Mouse (Mus musculus) megakaryocyte, adult 5-6 weeks (primary cell): Measurements from ENCODE around the gene Bex1. TPM values are rescaled to one million over a fixed set of nuclear protein-coding genes. Genes with fewer than 3 reads are reported as not detected.

Source experiments
- ATAC-seq: 2 replicates; pipeline ENCODE4 v1.8.0; 2016; ENCODE audit warnings: mild to moderate bottlenecking, inconsistent platforms; ENCODE audit not compliant: poor library complexity, severe bottlenecking
- total RNA-seq, 2 experiments: library from RNA; stranded (forward) in 1 of 2; stranded (reverse) in 1 of 2; fragments of 153-499, 151-499 nt in 1 of 2; fragments of 221-1000, 200-1000 nt in 1 of 2; gene quantifications; 2 replicates each; pipeline versions ENCODE4 v1.2.3 to v1.2.4; 2015 to 2017

The Bex1 gene
- total RNA-seq, 2 experiments from 2014 or later, result not detected

DNA sequence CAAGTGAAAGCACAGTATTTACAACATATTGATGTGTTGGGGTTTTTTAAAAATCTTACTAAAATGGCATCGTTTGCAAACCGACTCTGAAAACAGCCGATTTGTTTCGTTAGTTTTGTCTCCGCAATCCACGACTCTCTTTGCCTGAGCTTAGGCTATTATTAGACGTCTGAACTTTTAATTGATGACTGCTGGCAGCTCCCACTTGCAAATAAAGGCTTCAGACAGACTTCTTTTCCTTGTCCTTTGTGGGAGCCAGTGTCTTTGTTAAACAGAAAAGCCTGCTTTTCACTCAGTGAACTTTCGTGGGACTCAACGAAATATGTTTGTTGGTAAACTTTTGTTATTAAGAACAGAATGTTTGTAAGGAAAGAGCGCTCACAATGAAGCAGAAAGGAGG, 42.5 kb downstream of the Bex1 start:
- no peak for ATAC-seq

GRCm38 (mm10) chrX:136172118-136172551, 43.2 kb downstream of the Bex1 start, which contains the start of gene Tceal8:
Tceal8 (minus strand) TSS chrX:136172342.
- ATAC-seq, result peak; percentile 96

GRCm38 (mm10) chrX:136171189-136172117, 43.9 kb downstream of the Bex1 start:
- ATAC-seq, result peak; percentile 63

- ATAC-seq, result no peak
Measured at GRCm38 (mm10) chrX:136170625-136171024, 44.7 kb downstream of the Bex1 start.

Other genes starting within 250 kb of the Bex1 start
- gene Arxes2, start 221.7 kb downstream of the Bex1 start, total RNA-seq (2015), result not detected in 2 replicates
- gene Arxes2, start 221.7 kb downstream of the Bex1 start, total RNA-seq (2017), result not detected in 2 replicates
- 0.16 TPM in 1 of 2 replicates, not detected in the other for gene Arxes1, start 182.1 kb downstream of the Bex1 start, total RNA-seq (2015)
- gene Arxes1, start 182.1 kb downstream of the Bex1 start, total RNA-seq (2017), result not detected in 2 replicates
- not detected in 2 replicates for gene Bex2, start 147.3 kb downstream of the Bex1 start, total RNA-seq (2015)
- 0.65 TPM in 1 of 2 replicates, not detected in the other for gene Bex2, start 147.3 kb downstream of the Bex1 start, total RNA-seq (2017)
- gene Nxf3, start 130.3 kb downstream of the Bex1 start, total RNA-seq (2015), result not detected in 2 replicates
- gene Nxf3, start 130.3 kb downstream of the Bex1 start, total RNA-seq (2017), result not detected in 2 replicates
- gene Bex4, start 76.5 kb downstream of the Bex1 start, total RNA-seq (2015), result 0.58 and 0.62 TPM in 2 replicates
- gene Bex4, start 76.5 kb downstream of the Bex1 start, total RNA-seq (2017), result 2.0 and 2.1 TPM in 2 replicates
- 20.6 and 26.5 TPM in 2 replicates for gene Tceal8, start 43.2 kb downstream of the Bex1 start, total RNA-seq (2015)
- 34.4 and 39.0 TPM in 2 replicates for gene Tceal8, start 43.2 kb downstream of the Bex1 start, total RNA-seq (2017)
- not detected in 2 replicates for gene Tceal5, start 11.6 kb downstream of the Bex1 start, total RNA-seq (2015)
- not detected in 2 replicates for gene Tceal5, start 11.6 kb downstream of the Bex1 start, total RNA-seq (2017)
- gene Tceal7, start 734 bp downstream of the Bex1 start, total RNA-seq (2015), result not detected in 2 replicates
- gene Tceal7, start 734 bp downstream of the Bex1 start, total RNA-seq (2017), result not detected in 2 replicates
- 75.3 and 100 TPM in 2 replicates for gene Tceal9, start 29.6 kb upstream of the Bex1 start, total RNA-seq (2015)
- gene Tceal9, start 29.6 kb upstream of the Bex1 start, total RNA-seq (2017), result 127 and 154 TPM in 2 replicates
- gene Bex3, start 54.7 kb upstream of the Bex1 start, total RNA-seq (2015), result 55.7 and 64.5 TPM in 2 replicates
- 38.5 and 38.8 TPM in 2 replicates for gene Bex3, start 54.7 kb upstream of the Bex1 start, total RNA-seq (2017)